Mouse (Mus musculus) adrenal gland, adult (tissue): ENCODE measurements at regions not wholly inside any gene's neighbourhood (a gene's known extent, or its start where the extent isn't known, plus 50 kb on each side); places are given as distances from the start of the nearest gene placed in this dataset.
"Not testable (repeated sequence)": the region's sequence is repeated elsewhere in the genome, so short reads cannot be mapped to it uniquely, and the experiment has no call there.

Experiments
- DNase-seq, 2 experiments: peaks; one replicate each; pipeline ENCODE4 v3.0.0; 2022 to 2023; ENCODE audit warnings: low spot score in 1 of 2; ENCODE audit not compliant: inconsistent age in 2 of 2

DNA sequence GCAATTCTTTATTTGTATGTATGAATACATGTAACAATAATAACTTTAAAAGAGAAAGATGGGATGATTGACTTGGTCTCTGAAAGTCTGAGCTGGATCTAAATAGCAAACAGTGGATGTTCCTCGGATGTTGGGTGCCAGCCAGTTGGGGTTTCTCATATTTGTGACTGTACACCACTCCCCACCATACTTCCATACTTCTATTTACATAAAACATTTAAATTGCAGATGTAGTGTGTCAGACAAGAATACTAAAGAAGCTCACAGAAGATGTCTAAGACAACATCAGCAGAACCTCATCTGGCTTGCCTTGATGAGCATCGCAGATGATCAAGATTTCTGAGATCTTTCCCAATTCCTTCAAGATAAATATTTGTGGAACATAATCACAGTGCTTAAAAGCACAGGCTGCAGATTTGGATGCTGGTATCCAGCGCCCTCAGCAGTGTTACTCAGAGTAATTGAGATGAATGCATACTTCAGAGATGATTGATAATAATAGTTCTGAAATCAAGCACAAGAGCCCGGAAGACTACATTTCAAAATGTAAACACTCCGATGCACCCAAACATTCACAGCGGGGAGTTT, 762.0 kb upstream of the Intu start:
- DNase-seq: no peak

DNA sequence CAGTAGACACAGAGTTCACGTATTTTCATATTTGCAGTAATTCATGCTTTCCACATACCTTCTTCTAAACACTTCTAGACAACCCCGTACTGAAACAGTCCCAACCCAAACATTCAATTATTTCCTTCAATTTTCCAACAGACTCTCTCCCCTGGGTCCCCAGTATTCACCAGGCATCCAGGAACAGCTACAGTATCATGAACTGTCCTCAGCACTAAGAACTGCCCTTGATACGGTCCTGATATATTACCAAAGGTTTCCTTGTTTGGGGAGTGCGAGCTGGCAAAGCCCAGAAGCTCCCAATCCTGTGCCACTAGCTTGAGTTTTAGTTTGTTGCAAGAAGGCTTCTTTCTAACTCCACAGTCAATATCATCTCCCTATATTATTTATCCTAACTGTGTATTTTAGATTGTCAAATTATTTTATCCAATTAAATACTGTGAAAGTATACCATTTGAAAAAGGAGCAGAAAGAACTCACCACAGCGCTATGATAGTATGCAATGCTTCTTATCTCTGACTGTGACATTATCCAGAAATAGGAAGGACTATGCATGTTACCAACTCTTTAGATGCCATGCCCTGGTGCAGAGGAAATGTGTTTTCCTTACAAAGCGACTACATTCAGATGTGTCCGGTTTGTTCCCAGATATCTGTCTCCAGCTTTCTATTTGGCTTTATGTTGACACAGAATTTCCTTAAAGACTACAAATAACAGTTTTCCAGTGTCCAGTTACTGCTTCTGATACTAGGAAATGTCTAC, 754.6 kb upstream of the Intu start:
- DNase-seq: no peak

DNA sequence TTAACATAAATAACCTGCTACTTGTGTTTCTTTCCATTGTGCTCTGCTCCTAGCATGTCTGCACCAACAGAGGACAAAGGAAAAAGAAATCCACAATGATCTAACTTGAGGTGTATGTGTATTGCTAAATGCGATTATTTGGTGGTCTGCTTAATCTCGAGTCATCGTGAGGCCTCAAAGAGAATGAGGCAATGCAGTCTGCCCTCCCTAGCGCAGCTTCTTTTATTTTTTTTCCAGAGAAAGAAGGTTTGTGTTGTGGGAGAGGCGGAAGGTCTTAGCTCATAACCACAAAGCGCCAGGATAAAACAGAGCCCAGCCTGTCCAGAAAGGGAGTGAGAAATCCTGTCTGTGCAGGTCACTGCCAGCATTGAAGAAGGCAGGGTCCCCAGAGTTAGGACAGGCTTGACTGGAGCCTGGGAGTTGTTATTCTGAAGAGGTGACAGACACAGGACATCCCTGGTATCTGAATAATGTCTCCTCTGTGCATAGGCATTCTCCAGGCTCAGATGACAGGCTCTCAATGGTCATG, 751.3 kb upstream of the Intu start:
- DNase-seq: no peak

DNA sequence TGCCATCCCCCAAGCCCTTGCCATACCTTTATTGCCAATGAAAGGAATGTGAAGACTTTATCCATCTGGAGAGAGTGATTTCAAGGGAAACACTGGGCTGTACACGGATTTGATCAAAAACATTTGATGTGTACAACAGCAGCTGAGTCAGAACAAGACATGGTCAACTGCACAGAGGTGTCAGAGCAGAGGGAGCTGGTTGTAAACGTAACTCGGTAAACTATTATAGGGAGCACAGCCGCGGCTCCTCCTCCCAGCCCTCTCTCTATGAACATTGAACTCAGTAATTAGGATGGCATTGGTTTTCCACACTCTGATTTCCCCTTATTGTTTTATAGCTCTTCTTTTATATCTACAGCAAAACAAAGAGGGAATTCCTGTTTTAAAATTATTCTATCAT, 750.8 kb upstream of the Intu start:
- DNase-seq: no peak

DNA sequence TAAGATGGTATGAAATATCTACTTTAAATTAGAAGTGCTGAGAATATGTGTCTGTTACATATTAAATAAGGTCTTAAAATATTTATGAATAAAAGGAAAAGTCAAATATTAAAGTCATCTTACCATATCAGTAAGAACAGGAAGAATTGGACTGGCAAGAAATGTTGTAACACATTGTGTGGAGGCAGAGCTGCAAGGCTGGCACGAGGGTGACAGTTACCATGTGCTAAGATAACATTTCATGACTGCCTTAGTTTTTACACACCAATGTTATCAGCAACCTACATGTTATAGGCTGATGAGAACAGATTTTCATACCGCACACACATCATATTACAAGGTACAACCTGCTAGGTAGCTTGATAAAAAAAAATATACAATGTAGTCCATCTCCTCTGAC, 746.2 kb upstream of the Intu start:
- no peak for DNase-seq

DNA sequence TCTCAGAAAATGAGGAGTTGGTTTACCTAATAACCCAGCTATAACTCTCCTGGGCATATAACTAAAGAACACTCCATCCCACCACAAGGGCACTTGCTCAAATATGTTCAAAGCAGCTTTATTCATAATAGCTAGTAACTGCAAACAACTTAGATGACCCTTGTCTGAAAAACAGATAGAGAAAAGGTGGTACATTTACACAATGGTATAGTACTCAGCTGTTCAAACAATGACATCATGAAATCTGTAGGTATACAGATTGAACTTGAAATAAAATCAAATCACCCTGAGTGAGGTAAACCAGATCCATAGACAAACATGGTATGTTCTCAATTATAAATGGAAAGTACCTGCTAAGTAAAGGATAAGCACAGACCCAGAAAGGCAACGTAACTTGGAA, 721.5 kb upstream of the Intu start:
- DNase-seq: no peak

DNA sequence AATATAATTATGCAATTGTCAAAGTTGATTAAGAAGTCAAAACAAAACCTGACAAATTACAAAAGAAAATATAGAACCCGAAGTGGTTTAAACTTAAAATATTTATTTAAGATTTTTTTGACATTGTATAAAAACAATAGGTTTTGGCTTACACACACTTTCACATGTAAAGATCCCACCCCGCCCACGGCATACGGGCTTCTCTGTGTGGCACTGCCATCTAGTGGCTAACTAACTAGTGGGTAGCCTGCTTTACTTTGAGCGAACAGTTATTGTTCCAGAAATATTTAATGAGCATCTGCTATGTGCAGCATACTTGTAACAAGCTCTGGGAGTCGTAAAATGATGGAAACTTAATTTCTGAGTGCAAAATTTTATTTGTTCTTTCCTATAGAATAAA, 716.3 kb upstream of the Intu start:
- peak; percentile 37 to 81 for DNase-seq

DNA sequence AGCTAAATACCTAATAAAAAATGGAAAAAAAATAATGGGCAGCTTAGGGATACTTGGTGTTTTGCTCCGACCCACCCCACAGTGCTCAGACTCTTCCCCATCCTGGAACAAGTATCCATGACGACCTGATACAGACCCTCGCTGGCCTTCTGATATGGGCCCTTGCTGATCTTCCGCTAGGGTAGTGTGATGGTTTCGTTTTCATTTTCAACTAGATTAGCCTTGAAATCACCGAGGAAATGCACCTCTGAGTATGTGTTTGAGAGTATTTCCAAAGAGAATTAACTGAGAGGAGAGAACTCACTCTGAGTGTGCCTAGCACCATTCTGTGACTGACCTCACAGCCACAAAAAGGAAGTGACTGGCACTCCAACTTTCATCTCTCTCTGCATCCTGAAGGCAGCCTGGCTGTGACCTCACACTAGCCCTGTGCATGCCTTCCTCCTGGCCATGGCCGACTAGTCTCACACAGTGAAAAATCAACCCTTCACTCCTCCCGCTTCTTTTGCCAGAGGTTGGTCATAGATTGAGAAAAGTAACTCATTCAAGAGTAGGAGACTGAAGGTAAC, 700.5 kb upstream of the Intu start:
- no peak for DNase-seq

DNA sequence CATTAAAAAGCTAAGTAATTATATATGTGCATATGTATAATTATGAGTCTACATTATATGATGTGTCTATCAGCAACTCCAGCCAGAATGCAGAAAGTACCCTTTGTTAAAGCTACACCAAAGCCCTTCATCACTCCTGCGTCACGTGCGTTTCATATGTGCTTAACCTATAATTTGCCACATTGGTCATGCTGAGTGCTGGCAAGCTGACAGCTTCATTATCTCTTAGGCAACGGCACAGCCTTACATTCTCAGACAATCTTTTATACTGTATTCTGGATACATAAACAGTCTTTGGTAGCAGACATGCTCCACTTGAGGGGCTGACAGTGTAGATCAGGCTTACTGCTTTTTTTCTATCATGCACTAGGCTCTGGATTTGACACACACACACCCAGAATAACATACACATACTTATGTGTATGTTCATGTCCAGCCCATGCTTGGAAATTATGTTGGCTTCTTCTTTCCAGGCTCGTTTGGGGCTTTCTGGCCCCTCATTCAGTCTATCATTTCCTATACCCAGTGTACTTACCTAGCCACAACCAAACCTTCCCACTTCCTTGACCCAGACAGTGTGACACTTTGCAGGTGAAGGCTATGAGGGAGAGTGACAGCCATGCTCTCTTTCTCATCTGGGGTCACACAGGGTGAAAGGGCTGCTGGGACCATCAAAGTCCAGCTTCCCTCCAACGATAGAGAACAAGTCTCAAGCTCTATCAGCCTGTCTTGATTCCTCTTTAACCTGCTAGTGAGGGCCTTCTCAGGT, 692.5 kb upstream of the Intu start:
- no peak for DNase-seq

DNA sequence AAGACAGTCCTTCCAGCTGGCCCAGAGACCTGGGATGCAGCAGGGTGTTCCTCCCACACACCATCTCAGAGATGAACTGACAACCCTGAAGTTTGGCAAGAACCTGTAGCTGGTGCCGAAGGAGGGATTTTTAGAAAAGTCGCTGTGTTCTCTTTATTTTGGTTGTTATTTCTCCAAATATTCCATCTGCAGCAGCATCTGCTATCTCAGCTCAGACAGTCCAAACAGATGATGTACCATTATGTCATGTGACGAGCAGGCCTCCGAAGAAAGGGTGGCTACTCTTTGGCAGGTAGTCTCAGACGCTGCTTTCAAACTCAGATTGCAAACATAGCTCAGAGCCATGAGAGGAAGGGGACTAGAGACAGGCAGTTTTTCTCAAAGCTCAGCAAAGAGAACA, 690.1 kb upstream of the Intu start:
- DNase-seq: no peak

DNA sequence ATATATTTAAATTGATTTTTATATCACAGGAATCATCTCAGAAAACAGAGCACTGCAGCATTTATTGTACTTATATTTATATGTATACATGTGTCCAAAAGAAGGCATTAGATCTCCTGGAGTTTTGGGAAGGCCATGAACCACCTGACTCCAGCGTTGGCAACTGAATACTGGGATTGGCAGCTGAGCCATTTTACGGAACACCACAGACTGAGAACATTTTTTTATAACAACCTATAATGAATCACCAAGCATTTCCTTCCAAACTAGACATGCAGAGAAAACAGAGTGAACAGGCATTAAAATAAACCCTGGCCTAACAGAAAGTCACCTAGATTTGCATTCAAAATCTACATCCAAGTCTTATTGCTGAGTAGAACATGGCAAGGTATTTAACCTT, 686.0 kb upstream of the Intu start:
- no peak for DNase-seq

DNA sequence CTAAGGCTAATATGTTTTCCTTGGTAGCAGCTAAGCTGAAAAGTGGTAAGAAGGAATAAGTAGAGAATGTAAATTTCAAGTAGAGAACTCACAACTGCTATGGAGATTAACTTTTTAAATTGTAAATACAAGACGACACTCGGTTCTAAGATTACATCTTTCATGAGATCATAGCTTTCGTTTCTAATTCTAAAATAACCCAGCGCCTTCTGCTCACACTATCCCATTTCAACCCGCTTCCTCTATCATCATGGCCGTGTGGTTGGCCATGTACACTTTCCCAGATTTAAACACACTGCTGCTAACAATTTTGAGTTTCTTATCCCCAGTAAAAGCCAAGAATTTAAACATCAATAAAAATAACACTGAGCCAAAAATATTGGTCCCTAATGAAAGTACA, 682.3 kb upstream of the Intu start:
- DNase-seq: no peak

DNA sequence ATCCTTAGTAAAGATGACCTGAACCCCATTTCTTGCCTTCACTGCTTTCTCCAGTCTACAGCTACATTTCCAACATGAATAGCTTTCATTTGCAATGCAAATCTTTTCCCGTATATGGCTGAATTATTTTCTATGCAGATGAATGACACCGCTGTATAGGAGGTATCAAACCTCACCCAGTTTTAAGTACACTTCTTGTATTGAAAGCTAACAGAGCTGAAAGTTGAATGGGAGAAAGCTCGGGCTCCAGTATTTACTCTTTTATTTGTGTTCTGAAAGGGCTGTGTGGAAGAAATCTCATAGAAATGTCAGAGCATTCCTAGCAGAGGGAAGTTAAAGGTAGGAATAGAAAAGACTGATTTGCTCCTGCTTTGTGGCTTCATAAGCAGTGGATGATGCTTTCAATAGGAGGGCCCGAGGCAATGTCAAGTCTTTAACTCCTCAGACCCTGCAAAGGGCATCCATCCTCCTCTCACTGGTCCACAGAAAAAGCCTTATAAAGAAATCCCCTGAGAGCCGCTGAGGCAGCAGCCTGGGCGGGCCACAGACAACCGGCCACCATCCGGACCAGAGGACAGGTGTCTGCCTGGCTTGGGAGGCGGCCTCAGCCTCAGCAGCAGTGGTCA, 673.8 kb upstream of the Intu start:
- peak in 1 of 2 experiments; percentile 5 for DNase-seq

DNA sequence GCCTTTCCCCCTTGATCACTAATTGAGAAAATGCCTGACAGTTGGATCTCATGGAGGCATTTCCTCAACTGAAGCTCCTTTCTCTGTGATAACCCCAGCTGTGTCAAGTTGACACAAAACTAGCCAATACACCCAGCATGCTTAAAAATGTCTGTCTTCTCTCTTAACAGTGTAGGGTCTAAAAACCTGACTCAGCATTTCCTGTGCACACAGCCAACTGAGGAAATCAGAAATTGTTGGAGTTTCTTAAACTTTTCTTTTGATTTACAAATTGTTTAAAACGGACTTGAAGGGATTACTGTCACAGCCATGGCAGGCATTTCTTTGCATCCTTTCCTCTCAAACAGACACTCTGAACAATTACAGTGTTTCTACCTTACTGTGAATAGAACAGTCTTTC, 655.0 kb upstream of the Intu start:
- DNase-seq: not testable (repeated sequence)

DNA sequence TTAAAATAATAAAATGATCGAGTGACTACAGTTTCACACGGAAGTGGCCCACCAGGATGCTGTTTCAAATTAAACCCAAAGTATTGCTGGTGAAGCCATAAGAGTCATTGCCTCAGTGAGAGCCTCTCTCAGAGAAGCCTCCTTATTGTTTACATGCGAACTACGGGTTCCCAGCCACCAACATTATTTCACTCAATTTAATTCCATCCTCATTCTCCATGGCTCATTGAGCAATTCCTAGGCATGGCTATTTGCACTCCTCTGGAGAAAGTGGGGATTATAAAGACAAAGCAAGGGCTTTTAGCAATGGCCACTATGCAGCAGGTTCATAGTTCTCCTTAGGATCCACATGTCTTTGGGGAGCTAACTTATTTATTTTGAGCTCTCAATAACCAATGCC, 646.7 kb upstream of the Intu start:
- peak in 1 of 2 experiments; percentile 8 for DNase-seq

DNA sequence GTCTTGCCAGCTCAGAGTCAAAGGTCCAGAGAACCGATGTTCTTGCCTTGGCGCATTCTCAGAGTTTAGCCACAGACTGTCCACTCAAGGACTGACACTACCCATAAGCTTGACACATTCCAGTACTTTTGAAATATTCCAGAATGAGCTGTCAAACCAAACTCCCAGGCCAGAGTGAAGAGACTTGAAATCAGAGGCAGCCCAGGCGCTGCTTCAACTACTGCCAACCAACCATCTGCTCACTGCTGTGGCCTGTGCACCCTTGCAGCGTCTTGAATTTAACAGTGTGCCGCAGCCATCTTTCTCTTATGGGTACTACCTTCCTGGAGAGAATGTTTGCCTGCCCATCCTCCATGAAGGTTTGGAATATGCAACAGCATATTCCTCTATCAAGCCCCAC, 642.7 kb upstream of the Intu start:
- no peak for DNase-seq

DNA sequence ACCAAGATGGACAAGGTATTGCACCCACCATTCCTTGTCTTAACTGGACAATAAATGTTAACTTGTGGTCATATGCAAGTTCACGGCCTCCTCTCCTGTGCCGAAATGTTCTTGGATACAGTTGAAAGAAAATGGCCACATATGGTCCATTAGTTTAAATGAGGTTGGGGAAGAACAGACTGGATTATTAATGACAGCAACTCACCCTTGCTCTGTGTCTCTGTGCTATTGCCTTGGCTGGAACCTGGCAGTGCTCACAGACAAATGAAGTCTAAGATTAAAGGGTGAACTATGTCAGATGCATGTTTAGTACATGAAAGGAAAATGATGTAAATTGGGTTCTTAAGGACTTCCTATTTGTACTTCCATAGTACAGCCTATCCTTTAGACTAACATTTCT, 641.9 kb upstream of the Intu start:
- no peak for DNase-seq

DNA sequence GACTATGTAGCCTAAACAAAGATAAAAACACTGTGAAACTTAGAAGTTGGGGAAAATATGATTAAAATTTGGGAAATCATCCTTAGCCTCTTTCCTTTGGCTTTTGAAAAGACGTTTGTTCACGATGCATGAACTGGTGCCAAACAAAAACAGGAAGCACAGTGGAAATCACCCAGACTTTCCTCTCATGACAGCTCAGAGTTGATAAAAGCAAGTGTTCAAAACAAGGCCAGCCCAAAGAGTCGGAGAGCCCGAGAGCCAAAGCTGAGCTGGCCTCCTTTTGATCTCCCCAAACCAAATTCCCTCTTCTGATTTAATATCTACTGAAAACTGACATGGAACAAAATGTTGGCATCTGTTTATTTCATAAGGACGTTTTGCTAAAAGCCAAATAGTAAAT, 632.1 kb upstream of the Intu start:
- DNase-seq: peak; percentile 18 to 48

DNA sequence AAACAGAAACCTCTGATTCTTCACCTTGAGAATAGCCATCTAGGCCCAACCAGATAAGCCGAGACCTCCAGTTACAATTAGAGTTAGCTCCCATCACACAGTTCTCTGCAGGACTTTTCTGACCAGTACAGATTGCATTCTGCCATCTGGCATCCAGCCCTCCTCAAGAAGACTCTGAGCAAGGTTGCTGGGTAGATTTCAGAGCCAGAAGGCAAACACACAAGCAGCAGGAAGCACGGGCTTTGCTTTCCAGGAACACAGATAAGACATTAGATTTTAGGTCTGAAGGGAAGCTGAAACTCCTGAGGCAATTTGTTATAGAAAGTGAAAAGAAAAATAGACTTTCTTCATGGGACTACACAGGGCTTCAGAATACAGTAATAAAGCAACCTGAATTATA, 630.9 kb upstream of the Intu start:
- peak; percentile 5 to 23 for DNase-seq

DNA sequence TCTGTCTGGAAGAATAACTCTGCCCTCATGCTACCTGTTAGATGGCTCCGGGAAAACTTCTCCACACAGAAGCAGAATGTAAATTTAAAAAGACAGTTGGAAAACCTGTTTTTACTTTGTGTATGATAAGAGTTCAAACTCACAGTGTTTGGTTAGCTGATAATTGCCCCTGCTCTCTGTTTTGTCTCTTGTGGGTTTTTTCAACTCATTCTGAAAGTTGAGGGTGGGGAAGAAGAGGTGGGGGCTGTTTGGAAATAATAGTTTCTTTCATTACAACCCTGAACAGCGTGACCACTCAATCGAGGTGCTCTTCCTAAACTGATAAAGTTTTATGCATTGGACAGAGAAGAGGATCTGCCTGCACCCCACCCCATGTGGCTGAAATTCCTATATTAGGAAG, 626.7 kb upstream of the Intu start:
- no peak for DNase-seq

DNA sequence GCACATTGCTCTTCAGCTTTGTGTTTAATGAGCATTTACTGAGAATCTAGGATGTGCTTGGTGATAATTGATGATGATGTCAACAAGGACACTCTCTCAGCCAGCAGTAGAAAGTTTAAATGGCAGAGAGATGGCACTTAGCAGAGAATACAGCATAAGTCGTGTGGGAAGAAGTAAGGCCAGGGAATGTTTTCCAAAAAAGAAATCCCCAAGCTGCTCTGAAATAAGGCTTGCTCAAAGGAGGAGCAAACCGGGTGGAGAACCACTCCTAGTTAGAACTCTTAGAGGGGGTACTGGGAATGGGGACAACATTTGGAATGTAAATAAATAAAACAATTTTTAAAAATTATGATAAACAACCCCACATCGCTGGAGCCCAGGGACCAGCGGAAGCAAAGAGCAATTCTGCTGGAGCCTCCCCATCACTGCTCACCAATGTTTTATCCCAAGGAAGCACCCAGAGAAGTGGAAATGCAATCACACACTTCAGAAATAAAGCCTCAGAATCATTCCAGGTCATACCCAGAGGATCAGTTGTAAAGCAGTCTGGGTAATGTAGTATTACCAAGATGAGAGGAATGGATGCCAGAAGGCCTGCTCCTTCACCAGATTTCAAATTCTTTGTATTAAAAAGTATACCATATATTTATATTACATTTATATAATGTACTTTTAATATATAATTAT, 622.3 kb upstream of the Intu start:
- DNase-seq: no peak
